Mouse (Mus musculus): ENCODE results near the gene Zbtb48. TPM values are rescaled to one million over a fixed set of nuclear protein-coding genes. Genes with fewer than 3 reads are reported as not detected.

Gene Zbtb48
- total and polyA plus RNA-seq, 2 experiments from 2014 or later, result 9.0 to 11.3 TPM

GRCm38 (mm10) chr4:151980699-151981098, 46.8 kb downstream of the Zbtb48 start:
- H3K9ac ChIP-seq (replicated peaks; ENCODE audit: low read depth, low read length), result no peak overlapping the region
- H3K4me1 ChIP-seq (ENCODE audit: control insufficient read depth, insufficient read depth), result no peaks in the 10 kb centered on the region
- H3K4me2 ChIP-seq (ENCODE audit: low read depth, low read length), result no peak overlapping the region
- no peak overlapping the region for H3K27ac ChIP-seq (ENCODE audit: low read depth)
- no peaks in the 10 kb centered on the region for H3K9me3 ChIP-seq (replicated peaks; ENCODE audit: control insufficient read depth, low read length)
- ATAC-seq (ENCODE audit: insufficient read depth, low read depth), result no peak
- H3K36me3 ChIP-seq (replicated peaks; ENCODE audit: control insufficient read depth, insufficient read depth, low read length), result peaks cover 32% of the 10 kb centered on the region
- no peak overlapping the region for H3K4me3 ChIP-seq (ENCODE audit: low read depth, low read length)
- 71% methylated on average over 8 of the region's 8 CpGs for WGBS
- H3K27me3 ChIP-seq (ENCODE audit: control insufficient read depth, insufficient read depth, low read length), result no peaks in the 10 kb centered on the region
- TF ChIP-seq CTCF (IDR thresholded peaks at IDR 0.05; ENCODE audit: low read depth) (no peak), EP300 (IDR thresholded peaks at IDR 0.05; ENCODE audit: low read depth) (no peak)
- no peak for DNase-seq (ENCODE audit: low spot score)

DNA sequence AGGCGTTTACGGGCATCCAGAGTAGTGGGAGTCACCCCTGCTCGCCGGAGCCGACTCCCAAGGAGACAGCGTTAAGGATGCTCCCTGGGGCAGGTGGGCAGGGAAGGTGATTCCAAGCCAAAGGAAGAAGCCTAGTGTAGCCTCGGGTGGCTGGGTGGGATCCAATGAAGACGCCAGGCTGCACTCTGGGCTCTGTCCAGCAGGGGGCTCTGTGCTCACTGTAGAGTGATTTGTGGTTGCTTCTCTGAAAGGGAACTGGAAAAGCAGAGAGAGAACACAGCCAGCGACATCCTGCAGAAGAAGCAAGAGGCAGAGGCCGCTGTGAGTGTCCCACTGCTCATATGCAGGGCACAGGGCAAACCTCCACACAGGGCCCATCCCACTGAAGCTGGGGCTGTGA, 49.7 kb downstream of the Zbtb48 start:
- Histone ChIP-seq H3K27ac (ENCODE audit: low read depth) (no peak overlapping the region), H3K4me2 (ENCODE audit: low read depth, low read length) (no peak overlapping the region), H3K9me3 (replicated peaks; ENCODE audit: control insufficient read depth, low read length) (no peaks in the 10 kb centered on the region), H3K27me3 (ENCODE audit: control insufficient read depth, insufficient read depth, low read length) (no peaks in the 10 kb centered on the region), H3K4me1 (ENCODE audit: control insufficient read depth, insufficient read depth) (no peaks in the 10 kb centered on the region), H3K36me3 (replicated peaks; ENCODE audit: control insufficient read depth, insufficient read depth, low read length) (peaks cover 56% of the 10 kb centered on the region), H3K4me3 (ENCODE audit: low read depth, low read length) (no peak overlapping the region), H3K9ac (replicated peaks; ENCODE audit: low read depth, low read length) (no peak overlapping the region)
- ATAC-seq (ENCODE audit: insufficient read depth, low read depth) (no peak), DNase-seq (ENCODE audit: low spot score) (peak; percentile 80)
- WGBS, result 39% methylated on average over 10 of the region's 10 CpGs
- TF ChIP-seq EP300 (IDR thresholded peaks at IDR 0.05; ENCODE audit: low read depth) (no peak), CTCF (IDR thresholded peaks at IDR 0.05; ENCODE audit: low read depth) (peak; percentile 80)

- TF ChIP-seq CTCF (IDR thresholded peaks at IDR 0.05; ENCODE audit: low read depth) (peak; percentile 41), EP300 (IDR thresholded peaks at IDR 0.05; ENCODE audit: low read depth) (no peak)
- Histone ChIP-seq H3K27ac (ENCODE audit: low read depth) (no peak overlapping the region), H3K9me3 (replicated peaks; ENCODE audit: control insufficient read depth, low read length) (no peaks in the 10 kb centered on the region), H3K9ac (replicated peaks; ENCODE audit: low read depth, low read length) (no peak overlapping the region), H3K4me1 (ENCODE audit: control insufficient read depth, insufficient read depth) (no peaks in the 10 kb centered on the region), H3K4me2 (ENCODE audit: low read depth, low read length) (no peak overlapping the region), H3K36me3 (replicated peaks; ENCODE audit: control insufficient read depth, insufficient read depth, low read length) (peaks cover 50% of the 10 kb centered on the region), H3K4me3 (ENCODE audit: low read depth, low read length) (no peak overlapping the region), H3K27me3 (ENCODE audit: control insufficient read depth, insufficient read depth, low read length) (no peaks in the 10 kb centered on the region)
- DNase-seq (ENCODE audit: low spot score) (no peak), ATAC-seq (ENCODE audit: insufficient read depth, low read depth) (no peak)
- WGBS, result 91% methylated on average over 3 of the region's 3 CpGs
Measured at GRCm38 (mm10) chr4:151975441-151975840, 52.0 kb downstream of the Zbtb48 start.

DNA sequence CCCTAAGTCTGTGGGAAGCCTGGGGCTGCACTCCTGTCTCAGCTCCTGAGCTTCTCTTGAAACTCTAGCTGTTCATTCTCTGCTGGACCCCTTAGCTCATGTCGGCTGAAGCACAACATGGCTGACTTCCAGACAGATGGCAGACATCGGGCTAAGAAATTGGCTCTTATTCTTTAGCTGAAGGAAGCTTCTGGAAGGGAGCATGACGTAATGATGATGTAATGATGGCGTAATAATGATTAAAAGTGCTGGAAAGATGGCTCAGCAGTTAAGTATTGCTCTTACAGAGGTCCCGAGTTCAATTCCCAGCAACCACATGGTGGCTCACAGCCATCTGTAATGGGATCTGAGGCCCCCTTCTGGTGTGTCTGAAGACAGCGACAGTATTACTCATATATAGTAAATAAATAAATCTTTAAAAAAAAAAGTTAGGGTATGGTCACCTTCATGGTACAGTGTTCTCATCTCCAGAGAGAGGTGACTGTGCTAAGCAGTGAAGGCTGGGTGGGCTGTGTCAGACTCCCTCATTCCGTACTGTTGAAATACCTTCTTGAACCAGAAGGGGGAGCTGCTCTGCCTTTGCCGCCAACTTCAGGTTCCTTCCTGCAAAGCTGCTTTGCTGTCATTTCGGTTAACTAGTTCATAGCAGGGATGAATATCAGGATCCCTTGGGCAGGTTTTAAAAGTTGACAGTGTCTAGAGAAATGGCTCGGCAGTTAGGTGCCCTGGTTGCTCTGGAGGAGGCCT, 55.1 kb downstream of the Zbtb48 start:
- ATAC-seq (ENCODE audit: insufficient read depth, low read depth), result no peak
- Histone ChIP-seq H3K4me3 (ENCODE audit: low read depth, low read length) (no peak overlapping the region), H3K4me1 (ENCODE audit: control insufficient read depth, insufficient read depth) (no peaks in the 10 kb centered on the region), H3K4me2 (ENCODE audit: low read depth, low read length) (no peak overlapping the region), H3K9me3 (replicated peaks; ENCODE audit: control insufficient read depth, low read length) (no peaks in the 10 kb centered on the region), H3K27ac (ENCODE audit: low read depth) (no peak overlapping the region), H3K9ac (replicated peaks; ENCODE audit: low read depth, low read length) (no peak overlapping the region), H3K27me3 (ENCODE audit: control insufficient read depth, insufficient read depth, low read length) (no peaks in the 10 kb centered on the region), H3K36me3 (replicated peaks; ENCODE audit: control insufficient read depth, insufficient read depth, low read length) (peaks cover 49% of the 10 kb centered on the region)
- no peak for DNase-seq (ENCODE audit: low spot score)
- WGBS, result 69% methylated on average over 10 of the region's 10 CpGs
- no peak for TF ChIP-seq EP300 (IDR thresholded peaks at IDR 0.05; ENCODE audit: low read depth)
- TF ChIP-seq CTCF (IDR thresholded peaks at IDR 0.05; ENCODE audit: low read depth), result peak; percentile 61

Other genes with a start within 250 kb of the Zbtb48 start
- 72.7 and 739 TPM in 2 replicates for gene Camta1, start 165.8 kb downstream of the Zbtb48 start, total RNA-seq (2014; rRNA removed; ENCODE audit: low replicate concordance)
- 240 and 250 TPM in 2 replicates for gene Camta1, start 165.8 kb downstream of the Zbtb48 start, polyA plus RNA-seq (2015; fragmentation: Nextera tagmentation; extraction: Ambion mirVana)
- 92.5 and 95.3 TPM in 2 replicates for gene Dnajc11, start 94.0 kb downstream of the Zbtb48 start, total RNA-seq (2014; rRNA removed; ENCODE audit: low replicate concordance)
- gene Dnajc11, start 94.0 kb downstream of the Zbtb48 start, polyA plus RNA-seq (2015; fragmentation: Nextera tagmentation; extraction: Ambion mirVana), result 41.4 and 47.7 TPM in 2 replicates
- gene Thap3, start 38.7 kb downstream of the Zbtb48 start, total RNA-seq (2014; rRNA removed; ENCODE audit: low replicate concordance), result 16.9 and 23.2 TPM in 2 replicates
- gene Thap3, start 38.7 kb downstream of the Zbtb48 start, polyA plus RNA-seq (2015; fragmentation: Nextera tagmentation; extraction: Ambion mirVana), result 22.0 and 27.4 TPM in 2 replicates
- 8.0 and 10.7 TPM in 2 replicates for gene Phf13, start 31.4 kb downstream of the Zbtb48 start, total RNA-seq (2014; rRNA removed; ENCODE audit: low replicate concordance)
- 8.4 and 9.3 TPM in 2 replicates for gene Phf13, start 31.4 kb downstream of the Zbtb48 start, polyA plus RNA-seq (2015; fragmentation: Nextera tagmentation; extraction: Ambion mirVana)
- 56.5 and 70.4 TPM in 2 replicates for gene Klhl21, start 18.9 kb downstream of the Zbtb48 start, total RNA-seq (2014; rRNA removed; ENCODE audit: low replicate concordance)
- 24.7 and 31.8 TPM in 2 replicates for gene Klhl21, start 18.9 kb downstream of the Zbtb48 start, polyA plus RNA-seq (2015; fragmentation: Nextera tagmentation; extraction: Ambion mirVana)
- gene Tas1r1, start 10.9 kb upstream of the Zbtb48 start, total RNA-seq (2014; rRNA removed; ENCODE audit: low replicate concordance), result not detected in 2 replicates
- gene Tas1r1, start 10.9 kb upstream of the Zbtb48 start, polyA plus RNA-seq (2015; fragmentation: Nextera tagmentation; extraction: Ambion mirVana), result 0.07 and 0.08 TPM in 2 replicates
- gene Nol9, start 11.7 kb upstream of the Zbtb48 start, total RNA-seq (2014; rRNA removed; ENCODE audit: low replicate concordance), result 8.0 and 13.9 TPM in 2 replicates
- 7.5 and 7.8 TPM in 2 replicates for gene Nol9, start 11.7 kb upstream of the Zbtb48 start, polyA plus RNA-seq (2015; fragmentation: Nextera tagmentation; extraction: Ambion mirVana)
- gene Plekhg5, start 44.8 kb upstream of the Zbtb48 start, total RNA-seq (2014; rRNA removed; ENCODE audit: low replicate concordance), result 16.6 and 18.0 TPM in 2 replicates
- 8.8 and 10.6 TPM in 2 replicates for gene Plekhg5, start 44.8 kb upstream of the Zbtb48 start, polyA plus RNA-seq (2015; fragmentation: Nextera tagmentation; extraction: Ambion mirVana)
- 0.89 TPM in 1 of 2 replicates, not detected in the other for gene Tnfrsf25, start 88.3 kb upstream of the Zbtb48 start, total RNA-seq (2014; rRNA removed; ENCODE audit: low replicate concordance)
- gene Tnfrsf25, start 88.3 kb upstream of the Zbtb48 start, polyA plus RNA-seq (2015; fragmentation: Nextera tagmentation; extraction: Ambion mirVana), result 0.75 and 1.2 TPM in 2 replicates
- gene Espn, start 124.7 kb upstream of the Zbtb48 start, total RNA-seq (2014; rRNA removed; ENCODE audit: low replicate concordance), result 0.34 and 0.97 TPM in 2 replicates
- 0.69 and 0.87 TPM in 2 replicates for gene Espn, start 124.7 kb upstream of the Zbtb48 start, polyA plus RNA-seq (2015; fragmentation: Nextera tagmentation; extraction: Ambion mirVana)
- gene Hes2, start 131.2 kb upstream of the Zbtb48 start, total RNA-seq (2014; rRNA removed; ENCODE audit: low replicate concordance), result not detected in 2 replicates
- not detected in 2 replicates for gene Hes2, start 131.2 kb upstream of the Zbtb48 start, polyA plus RNA-seq (2015; fragmentation: Nextera tagmentation; extraction: Ambion mirVana)
- gene Acot7, start 150.5 kb upstream of the Zbtb48 start, total RNA-seq (2014; rRNA removed; ENCODE audit: low replicate concordance), result 17.9 and 39.5 TPM in 2 replicates
- 68.8 and 73.5 TPM in 2 replicates for gene Acot7, start 150.5 kb upstream of the Zbtb48 start, polyA plus RNA-seq (2015; fragmentation: Nextera tagmentation; extraction: Ambion mirVana)
- gene Gpr153, start 246.6 kb upstream of the Zbtb48 start, total RNA-seq (2014; rRNA removed; ENCODE audit: low replicate concordance), result 50.8 and 56.4 TPM in 2 replicates
- 5.0 TPM in 2 replicates for gene Gpr153, start 246.6 kb upstream of the Zbtb48 start, polyA plus RNA-seq (2015; fragmentation: Nextera tagmentation; extraction: Ambion mirVana)